Mouse (Mus musculus): ENCODE results near the gene Cdk2ap2. TPM values are rescaled to one million over a fixed set of nuclear protein-coding genes. Genes with fewer than 3 reads are reported as not detected.
"Not testable (repeated sequence)": the region's sequence is repeated elsewhere in the genome, so short reads cannot be mapped to it uniquely, and the experiment has no call there.

Cdk2ap2 gene
- polyA plus RNA-seq, 1 experiment from 2014 or later: 91.2 TPM

- Histone ChIP-seq H3K4me2 (ENCODE audit: low read depth, low read length) (peak overlapping the region; percentile 64), H3K27ac (ENCODE audit: low read depth) (0 out of 2 replicates have a peak overlapping the region, but pooled peaks have one; percentile 78)
- WGBS (ENCODE audit: insufficient replicate concordance): 81% methylated on average over 4 of the region's 4 CpGs
Measured at GRCm38 (mm10) chr19:4124432-4124831, 27.4 kb downstream of the Cdk2ap2 start.

GRCm38 (mm10) chr19:4125268-4125667, 28.3 kb downstream of the Cdk2ap2 start:
- peak; percentile 9 for ATAC-seq

More at GRCm38 (mm10) chr19:4124432-4124831, 27.4 kb downstream of the Cdk2ap2 start:
- DNase-seq (no peak), ATAC-seq (no peak)
- H3K9ac ChIP-seq (replicated peaks): no peak overlapping the region
- peaks cover 16% of the 10 kb centered on the region for H3K36me3 ChIP-seq (replicated peaks; ENCODE audit: insufficient read depth, low read length)
- no peaks in the 10 kb centered on the region for H3K9me3 ChIP-seq (ENCODE audit: low read length)
- peaks cover 52% of the 10 kb centered on the region for H3K4me1 ChIP-seq (ENCODE audit: insufficient read depth)
- TF ChIP-seq EP300 (IDR thresholded peaks at IDR 0.05; ENCODE audit: low read depth): no peak
- H3K27me3 ChIP-seq (ENCODE audit: insufficient read depth, low read length): no peaks in the 10 kb centered on the region
- H3K4me3 ChIP-seq (ENCODE audit: low read depth, low read length): no peak overlapping the region

GRCm38 (mm10) chr19:4125741-4126696, 29.0 kb downstream of the Cdk2ap2 start, which contains the start of gene Aip:
Gene Aip (minus strand): TSS chr19:4125858.
- peak within 1 kb of the TSS; percentile 70 for H3K4me2 ChIP-seq (ENCODE audit: low read depth, low read length)
- peak; percentile 93 for ATAC-seq
- H3K27ac ChIP-seq (ENCODE audit: low read depth): peak within 1 kb of the TSS; percentile 78
- TF ChIP-seq EP300 (IDR thresholded peaks at IDR 0.05; ENCODE audit: low read depth) (no peak), CTCF (IDR thresholded peaks at IDR 0.05; ENCODE audit: low read depth) (peak; percentile 87)
- WGBS (ENCODE audit: insufficient replicate concordance): 2% methylated on average over 59 of the region's 64 CpGs
- peaks cover 27% of the 10 kb centered on the region for H3K36me3 ChIP-seq (replicated peaks; ENCODE audit: insufficient read depth, low read length)
- peak within 1 kb of the TSS; percentile 67 for H3K4me3 ChIP-seq (ENCODE audit: low read depth, low read length)
- peaks cover 42% of the 10 kb centered on the region for H3K4me1 ChIP-seq (ENCODE audit: insufficient read depth)
- peak within 1 kb of the TSS; percentile 82 for H3K9ac ChIP-seq (replicated peaks)
- DNase-seq: peak; percentile 99
- no peaks in the 10 kb centered on the region for H3K27me3 ChIP-seq (ENCODE audit: insufficient read depth, low read length)
- H3K9me3 ChIP-seq (ENCODE audit: low read length): no peaks in the 10 kb centered on the region

More at GRCm38 (mm10) chr19:4125268-4125667, 28.3 kb downstream of the Cdk2ap2 start:
- H3K36me3 ChIP-seq (replicated peaks; ENCODE audit: insufficient read depth, low read length): peaks cover 22% of the 10 kb centered on the region
- H3K27me3 ChIP-seq (ENCODE audit: insufficient read depth, low read length); H3K9me3 ChIP-seq (ENCODE audit: low read length); DNase-seq: not testable (repeated sequence)
- peak overlapping the region; percentile 78; the same call in 1 of the 2 replicates for H3K27ac ChIP-seq (ENCODE audit: low read depth)
- H3K4me1 ChIP-seq (ENCODE audit: insufficient read depth): peaks cover 49% of the 10 kb centered on the region
- 28% methylated on average over 4 of the region's 4 CpGs for WGBS (ENCODE audit: insufficient replicate concordance)
- peak overlapping the region; percentile 67 for H3K4me3 ChIP-seq (ENCODE audit: low read depth, low read length)
- H3K4me2 ChIP-seq (ENCODE audit: low read depth, low read length): peak overlapping the region; percentile 64
- H3K9ac ChIP-seq (replicated peaks): peak overlapping the region; percentile 59

GRCm38 (mm10) chr19:4126759-4127495, 29.9 kb downstream of the Cdk2ap2 start:
- 59% methylated on average over 7 of the region's 7 CpGs for WGBS (ENCODE audit: insufficient replicate concordance)
- ATAC-seq: no peak
- no peaks in the 10 kb centered on the region for H3K27me3 ChIP-seq (ENCODE audit: insufficient read depth, low read length)
- peak overlapping the region; percentile 34; the same call in 1 of the 2 replicates for H3K27ac ChIP-seq (ENCODE audit: low read depth)
- H3K4me3 ChIP-seq (ENCODE audit: low read depth, low read length): peak overlapping the region; percentile 67
- TF ChIP-seq EP300 (IDR thresholded peaks at IDR 0.05; ENCODE audit: low read depth) (no peak), CTCF (IDR thresholded peaks at IDR 0.05; ENCODE audit: low read depth) (no peak)
- DNase-seq: no peak
- no peaks in the 10 kb centered on the region for H3K9me3 ChIP-seq (ENCODE audit: low read length)
- H3K4me2 ChIP-seq (ENCODE audit: low read depth, low read length): peak overlapping the region; percentile 70
- H3K9ac ChIP-seq (replicated peaks): peak overlapping the region; percentile 82
- H3K36me3 ChIP-seq (replicated peaks; ENCODE audit: insufficient read depth, low read length): peaks cover 34% of the 10 kb centered on the region
- peaks cover 45% of the 10 kb centered on the region for H3K4me1 ChIP-seq (ENCODE audit: insufficient read depth)

GRCm38 (mm10) chr19:4129462-4129861, 32.5 kb downstream of the Cdk2ap2 start:
- peaks cover 46% of the 10 kb centered on the region for H3K36me3 ChIP-seq (replicated peaks; ENCODE audit: insufficient read depth, low read length)
- H3K9me3 ChIP-seq (ENCODE audit: low read length): no peaks in the 10 kb centered on the region
- DNase-seq (no peak), ATAC-seq (no peak)
- H3K4me1 ChIP-seq (ENCODE audit: insufficient read depth): peaks cover 32% of the 10 kb centered on the region
- WGBS (ENCODE audit: insufficient replicate concordance): 93% methylated on average over 7 of the region's 7 CpGs
- H3K27me3 ChIP-seq (ENCODE audit: insufficient read depth, low read length): no peaks in the 10 kb centered on the region
- no peak overlapping the region for H3K9ac ChIP-seq (replicated peaks)
- peak overlapping the region; percentile 73; the same call in 1 of the 2 replicates for H3K4me2 ChIP-seq (ENCODE audit: low read depth, low read length)
- 0 out of 2 replicates have a peak overlapping the region, but pooled peaks have one; percentile 42 for H3K27ac ChIP-seq (ENCODE audit: low read depth)
- TF ChIP-seq EP300 (IDR thresholded peaks at IDR 0.05; ENCODE audit: low read depth): no peak
- H3K4me3 ChIP-seq (ENCODE audit: low read depth, low read length): no peak overlapping the region

- ATAC-seq (no peak), DNase-seq (no peak)
- peak overlapping the region; percentile 55 for H3K9ac ChIP-seq (replicated peaks)
- peaks cover 46% of the 10 kb centered on the region for H3K36me3 ChIP-seq (replicated peaks; ENCODE audit: insufficient read depth, low read length)
- no peaks in the 10 kb centered on the region for H3K27me3 ChIP-seq (ENCODE audit: insufficient read depth, low read length)
- H3K9me3 ChIP-seq (ENCODE audit: low read length): no peaks in the 10 kb centered on the region
- peaks cover 26% of the 10 kb centered on the region for H3K4me1 ChIP-seq (ENCODE audit: insufficient read depth)
- TF ChIP-seq CTCF (IDR thresholded peaks at IDR 0.05; ENCODE audit: low read depth): no peak
- no peak for TF ChIP-seq EP300 (IDR thresholded peaks at IDR 0.05; ENCODE audit: low read depth)
- H3K4me2 ChIP-seq (ENCODE audit: low read depth, low read length): peak overlapping the region; percentile 73
- 81% methylated on average over 4 of the region's 4 CpGs for WGBS (ENCODE audit: insufficient replicate concordance)
- peak overlapping the region; percentile 53 for H3K4me3 ChIP-seq (ENCODE audit: low read depth, low read length)
- peak overlapping the region; percentile 42; the same call in 1 of the 2 replicates for H3K27ac ChIP-seq (ENCODE audit: low read depth)
Measured at GRCm38 (mm10) chr19:4130106-4130505, 33.1 kb downstream of the Cdk2ap2 start.
